Mouse (Mus musculus) limb, embryonic 14.5 days (tissue): ENCODE data around the gene Med16. TPM values are rescaled to one million over a fixed set of nuclear protein-coding genes. Genes with fewer than 3 reads are reported as not detected.
"Not testable (repeated sequence)": the region's sequence is repeated elsewhere in the genome, so short reads cannot be mapped to it uniquely, and the experiment has no call there.

Experiments used
- ATAC-seq: fragments of 200-750 bp; cut with Nextera tagmentation; 2 replicates; pipeline ENCODE4 v1.8.0; 2017; ENCODE audit warnings: low read depth, moderate number of reproducible peaks, moderate TSS enrichment; ENCODE audit not compliant: low FRiP score
- DNase-seq: peaks from one replicate; pipeline ENCODE4 v3.0.0-alpha.2; 2015; ENCODE audit warnings: low spot score
- H3K27ac ChIP-seq: fragments of 300-500 bp; sonication (generic); replicated peaks from 2 replicates; pipeline ENCODE4 v1.5.1; 2014; ENCODE audit warnings: low read depth, mild to moderate bottlenecking, low read length, moderate library complexity, mixed read lengths
- H3K27me3 ChIP-seq: fragments of 300-500 bp; sonication (generic); 2 replicates; pipeline ENCODE4 v1.6.1; 2014; ENCODE audit warnings: low read length, mixed read lengths; ENCODE audit not compliant: control insufficient read depth, insufficient read depth
- H3K36me3 ChIP-seq: fragments of 300-500 bp; sonication (generic); 2 replicates; pipeline ENCODE4 v1.6.1; 2014; ENCODE audit warnings: mild to moderate bottlenecking, low read length, moderate library complexity, mixed read lengths; ENCODE audit not compliant: control insufficient read depth, insufficient read depth
- H3K4me1 ChIP-seq: fragments of 300-500 bp; sonication (generic); 2 replicates; pipeline ENCODE4 v1.6.1; 2014; ENCODE audit warnings: antibody characterized with exemption, low read length, mixed read lengths; ENCODE audit not compliant: control insufficient read depth, insufficient read depth
- H3K4me2 ChIP-seq: fragments of 300-500 bp; sonication (generic); replicated peaks from 2 replicates; pipeline ENCODE4 v1.6.1; 2014; ENCODE audit warnings: low read depth, mild to moderate bottlenecking, low read length, moderate library complexity; ENCODE audit not compliant: severe bottlenecking
- H3K4me3 ChIP-seq: fragments of 300-500 bp; sonication (generic); replicated peaks from 2 replicates; pipeline ENCODE4 v1.5.1; 2014; ENCODE audit warnings: low read length
- H3K9ac ChIP-seq: fragments of 300-500 bp; sonication (generic); 2 replicates; pipeline ENCODE4 v1.6.1; 2014; ENCODE audit warnings: mild to moderate bottlenecking, low read depth, low read length, moderate library complexity; ENCODE audit not compliant: severe bottlenecking
- H3K9me3 ChIP-seq: fragments of 300-500 bp; sonication (generic); 2 replicates; pipeline ENCODE4 v1.6.1; 2016; ENCODE audit warnings: low read length; ENCODE audit not compliant: control insufficient read depth
- POLR2A ChIP-seq: fragments of 200-500 bp; IDR thresholded peaks from 2 replicates; pipeline ENCODE4 v1.8.0; 2012; ENCODE audit warnings: inconsistent platforms, mild to moderate bottlenecking, moderate library complexity, borderline replicate concordance; ENCODE audit not compliant: insufficient read depth, insufficient read length; ENCODE audit errors: extremely low read depth
- WGBS: fragments of 180-500 bp; shearing (Covaris S2); extraction: QIAGEN DNeasy Blood & Tissue Kit; methylation state at CpG from one replicate; pipeline ENCODE4 v1.1.7; 2014; 5-methylcytosine and 5-hydroxymethylcytosine counted together
- polyA plus RNA-seq, 2 experiments: library from polyadenylated mRNA; depleted of rRNA in 1 of 2; stranded (reverse) in 1 of 2; unstranded in 1 of 2; fragments of >200 nt; fragmentation: Nextera tagmentation in 1 of 2; extraction: Ambion mirVana in 1 of 2; gene quantifications; 2 replicates each; pipeline versions ENCODE4 v1.2.1 to v1.2.3; 2012 to 2014

Gene Med16
- polyA plus RNA-seq, 2 experiments, result 33.4 to 54.6 TPM

DNA sequence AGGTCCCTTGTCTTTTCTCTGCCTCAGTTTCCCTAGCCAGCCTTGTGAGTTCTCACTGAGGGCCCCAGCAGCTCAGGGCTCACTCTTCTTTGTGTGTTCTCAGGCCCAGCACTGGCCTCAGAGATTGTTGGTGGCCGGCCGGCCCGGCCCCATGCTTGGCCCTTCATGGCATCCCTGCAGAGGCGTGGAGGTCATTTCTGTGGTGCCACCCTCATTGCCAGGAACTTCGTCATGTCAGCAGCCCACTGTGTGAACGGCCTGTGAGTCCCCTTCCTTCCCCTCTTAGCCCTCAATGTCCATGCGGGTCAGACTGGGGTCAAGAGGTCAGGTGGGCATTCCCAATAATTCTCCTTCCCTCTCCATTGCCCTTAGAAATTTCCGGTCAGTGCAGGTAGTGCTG is 22.1 kb downstream of the Med16 start:
- ATAC-seq (no peak), DNase-seq (no peak)
- Histone ChIP-seq H3K27me3 (no peaks in the 10 kb centered on the region), H3K9ac (no peak overlapping the region), H3K4me1 (peaks cover 6% of the 10 kb centered on the region; the same call in 1 of the 2 replicates), H3K27ac (no peak overlapping the region), H3K9me3 (no peaks in the 10 kb centered on the region), H3K4me3 (no peak overlapping the region), H3K36me3 (no peaks in the 10 kb centered on the region), H3K4me2 (no peak overlapping the region)
- 72% methylated on average over 8 of the region's 8 CpGs for WGBS
- no peak for TF ChIP-seq POLR2A

DNA sequence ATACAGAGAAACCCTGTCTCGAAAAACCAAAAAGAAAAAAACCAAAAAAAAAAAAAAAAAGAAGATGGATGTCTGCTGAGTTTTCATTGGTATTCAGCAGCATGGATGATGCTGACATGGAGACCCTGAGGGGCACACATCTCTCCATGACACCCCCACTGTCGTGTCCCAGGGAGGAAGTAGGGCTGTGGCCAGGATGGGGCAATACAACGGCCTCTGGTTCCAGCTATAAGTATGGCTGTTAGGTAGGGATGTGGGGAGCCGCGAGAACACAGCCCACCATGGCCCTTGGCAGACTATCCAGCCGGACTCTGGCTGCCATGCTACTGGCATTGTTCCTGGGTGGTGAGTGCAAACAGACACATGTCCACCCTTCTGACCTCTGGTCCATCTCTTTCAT is 22.7 kb downstream of the Med16 start, which contains the start of gene Elane:
TSS of gene Elane (plus strand) at position 194 of the 400 bp plus-strand sequence.
- ATAC-seq, result no peak
- 85% methylated on average over 6 of the region's 6 CpGs for WGBS
- no peak for TF ChIP-seq POLR2A

DNA sequence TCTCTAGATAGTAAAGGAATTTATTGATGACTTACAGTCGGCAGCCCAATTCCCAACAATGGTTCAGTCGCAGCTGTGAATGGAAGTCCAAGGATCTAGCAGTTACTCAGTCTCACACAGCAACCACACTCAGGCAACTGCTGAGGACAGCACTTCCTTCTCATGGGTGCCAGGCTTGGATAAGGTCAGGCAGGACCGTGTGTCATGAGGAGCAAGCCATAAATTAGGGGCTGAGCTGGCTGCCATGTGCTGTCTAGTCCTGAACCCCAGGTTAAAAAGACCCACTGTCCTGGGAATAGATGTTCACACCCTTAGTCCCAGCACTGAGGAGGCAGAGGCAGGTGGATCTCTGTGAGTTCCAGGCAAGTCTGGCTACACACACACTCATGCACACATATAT is 23.8 kb downstream of the Med16 start:
- H3K27ac ChIP-seq, H3K27me3 ChIP-seq, H3K9ac ChIP-seq, ATAC-seq, H3K36me3 ChIP-seq, DNase-seq, H3K4me3 ChIP-seq, H3K9me3 ChIP-seq, H3K4me1 ChIP-seq, H3K4me2 ChIP-seq: not testable (repeated sequence)
- 59% methylated on average over 2 of the region's 3 CpGs for WGBS

More for the DNA sequence above, 22.7 kb downstream of the Med16 start, which contains the start of gene Elane:
- Histone ChIP-seq H3K4me3 (no peak within 1 kb of the TSS), H3K9me3 (no peaks in the 10 kb centered on the region), H3K27ac (no peak within 1 kb of the TSS), H3K9ac (no peak within 1 kb of the TSS), H3K36me3 (no peaks in the 10 kb centered on the region), H3K4me2 (no peak within 1 kb of the TSS), H3K4me1 (peaks cover 6% of the 10 kb centered on the region; the same call in 1 of the 2 replicates), H3K27me3 (no peaks in the 10 kb centered on the region)
- no peak for DNase-seq

DNA sequence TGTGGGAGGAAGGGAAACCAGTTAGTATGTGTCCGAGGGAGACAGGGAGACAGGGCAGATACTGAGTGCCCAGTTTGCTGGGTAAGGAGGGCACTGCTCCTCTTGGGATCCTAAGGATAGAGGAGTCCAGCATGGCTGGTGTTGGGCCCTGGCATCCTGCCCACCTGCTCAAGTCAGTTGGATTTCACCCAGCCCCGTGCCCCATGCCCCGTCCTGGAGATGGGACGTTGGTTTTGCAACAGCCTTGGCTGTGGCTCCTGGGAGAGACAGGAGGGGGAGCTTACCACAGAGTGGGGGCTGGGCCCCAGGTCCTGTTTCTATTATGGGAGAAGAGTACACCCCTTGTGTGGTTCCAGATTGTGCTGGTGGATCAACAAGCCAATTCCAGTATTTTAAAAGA is 24.3 kb downstream of the Med16 start:
- H3K9ac ChIP-seq, result no peak overlapping the region

DNA sequence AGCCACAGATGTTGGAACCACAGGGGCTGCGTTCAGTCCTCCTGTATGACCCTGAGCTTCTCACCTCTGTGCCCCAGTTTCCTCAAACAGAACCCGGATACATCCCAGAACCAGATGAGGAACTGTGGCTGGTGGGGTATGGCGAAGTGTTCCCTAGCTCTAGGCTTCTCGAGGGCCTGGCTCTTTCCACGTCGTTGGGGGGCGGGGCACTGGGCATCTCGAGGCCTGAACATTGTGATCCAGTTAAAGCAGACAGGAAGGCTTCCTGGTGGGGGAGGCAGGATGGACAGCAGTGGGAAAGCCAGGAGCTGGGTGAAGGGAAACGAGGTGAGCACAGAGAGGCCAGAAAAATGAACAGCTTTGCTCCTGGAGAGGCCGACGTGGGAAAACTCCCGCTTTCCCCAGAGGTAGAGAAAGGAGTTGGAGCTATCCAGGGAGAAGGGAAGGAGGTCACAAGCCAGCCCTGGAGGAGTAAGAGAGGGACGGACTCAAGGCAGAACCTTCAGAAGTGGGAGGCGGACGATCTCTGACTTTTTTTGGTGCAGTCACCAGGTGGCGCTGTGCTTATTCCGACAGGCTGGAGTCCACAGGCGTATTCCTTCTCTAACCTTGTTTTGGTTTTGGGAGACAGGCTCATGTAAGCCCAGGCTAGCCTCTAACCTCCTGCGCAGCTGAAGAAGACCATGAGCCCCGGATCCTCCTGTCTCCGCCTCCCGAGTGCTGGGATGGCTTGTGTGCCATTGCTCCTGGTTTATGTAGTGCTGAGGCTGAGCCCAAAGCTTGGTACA is 25.2 kb downstream of the Med16 start:
- Histone ChIP-seq H3K27me3 (no peaks in the 10 kb centered on the region), H3K4me2 (no peak overlapping the region), H3K36me3 (no peaks in the 10 kb centered on the region), H3K27ac (no peak overlapping the region), H3K4me1 (peaks cover 6% of the 10 kb centered on the region; the same call in 1 of the 2 replicates), H3K9me3 (no peaks in the 10 kb centered on the region), H3K4me3 (no peak overlapping the region), H3K9ac (no peak overlapping the region)
- ATAC-seq (peak; percentile 45; the same call in 1 of the 2 replicates), DNase-seq (peak; percentile 63)
- 16% methylated on average over 22 of the region's 22 CpGs for WGBS
- no peak for TF ChIP-seq POLR2A

More for the DNA sequence above, 24.3 kb downstream of the Med16 start:
- no peak overlapping the region for H3K4me2 ChIP-seq
- H3K4me1 ChIP-seq, result peaks cover 6% of the 10 kb centered on the region; the same call in 1 of the 2 replicates
- TF ChIP-seq POLR2A, result no peak
- ATAC-seq (no peak), DNase-seq (no peak)
- H3K36me3 ChIP-seq, result no peaks in the 10 kb centered on the region
- no peaks in the 10 kb centered on the region for H3K9me3 ChIP-seq
- no peak overlapping the region for H3K4me3 ChIP-seq
- H3K27ac ChIP-seq, result no peak overlapping the region
- 68% methylated on average over 4 of the region's 4 CpGs for WGBS
- H3K27me3 ChIP-seq, result no peaks in the 10 kb centered on the region
